12 mouse cellular contexts compared by ENCODE assay signal in the genomic region with DNA sequence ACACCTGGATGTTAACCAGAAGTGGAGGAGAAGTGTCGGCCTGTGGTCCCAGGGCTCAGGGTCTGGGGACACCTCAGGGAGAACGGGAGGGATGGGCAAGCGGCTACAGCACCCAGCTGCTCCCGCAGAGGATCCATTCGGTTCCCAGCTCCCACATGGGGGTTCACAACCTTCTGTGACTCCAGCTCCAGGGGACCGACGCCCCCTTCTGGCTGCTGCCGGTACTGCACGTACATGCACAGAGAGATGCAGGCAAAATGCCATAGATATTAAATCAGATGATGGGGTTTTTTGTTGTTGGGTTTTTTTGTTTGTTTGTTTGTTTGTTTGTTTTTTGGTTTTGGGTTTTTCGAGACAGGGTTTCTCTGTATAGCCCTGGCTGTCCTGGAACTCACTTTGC. TPM values are rescaled to one million over a fixed set of nuclear protein-coding genes. Genes with fewer than 3 reads are reported as not detected.
DNase-seq lines count a peak whose midpoint lies in the region; ATAC-seq and TF ChIP-seq lines count a peak whose summit lies in the region.
"Had no signal": no experiment of that assay in that cellular context is flagged by ENCODE, and none has a peak within 500 bp of the region (broad histone marks: within the 10 kb centered on the region; RNA-seq: fewer than 3 reads in every experiment).

No protein-coding gene starts in this region.

- peak; percentile 58 for DNase-seq in adrenal gland, postnatal 10 days
- DNase-seq in adrenal gland, postnatal 25 days, result no peak
- DNase-seq in kidney, postnatal 4 days, result peak; percentile 54 to 65
- no peak for DNase-seq in kidney, adult 8-10 months
- DNase-seq in A20 (ENCODE audit: low read depth, low spot score), result peak; percentile 34
- no peak for DNase-seq in frontal cortex, postnatal 25 days (ENCODE audit: low spot score in 2 of 2)
- DNase-seq: right cerebral cortex, postnatal 14 days had no signal

- TF ChIP-seq POLR2A in embryonic fibroblast, embryonic 13.5 days (IDR thresholded peaks at IDR 0.05; ENCODE audit: low read depth, low read length), result no peak

- ATAC-seq in erythroblast, adult 5-6 weeks (replicated peaks; ENCODE audit: low FRiP score, poor library complexity, severe bottlenecking), result no peak

- no peaks in the 10 kb centered on the region for H3K4me1 ChIP-seq in embryonic fibroblast, embryonic 13.5 days (ENCODE audit: control insufficient read depth, insufficient read depth, low read length)
- H3K4me1 ChIP-seq: limb, embryonic 15.5 days had no signal

- no peak overlapping the region for H3K4me3 ChIP-seq in embryonic fibroblast, embryonic 13.5 days (ENCODE audit: insufficient read depth, low read length)
- H3K4me3 ChIP-seq: heart, embryonic 10.5 days; kidney, embryonic 15.5 days; limb, embryonic 15.5 days had no signal

- H3K27ac ChIP-seq in embryonic fibroblast, embryonic 13.5 days (ENCODE audit: insufficient read depth, low read length), result no peak overlapping the region
- H3K27ac ChIP-seq: heart, embryonic 10.5 days; kidney, embryonic 15.5 days; limb, embryonic 15.5 days had no signal

- peak; percentile 56; the same call in 1 of the 2 replicates for TF ChIP-seq CTCF in embryonic fibroblast, embryonic 13.5 days (IDR thresholded peaks at IDR 0.05; ENCODE audit: borderline replicate concordance, insufficient read depth, low read length)

RNA-seq across cellular contexts. Expression of a gene that starts 9.7 kb away (rescaled TPM):
- 10 to 100 TPM; 19.6 to 21.8 TPM for total RNA-seq in adrenal gland, postnatal 10 days (2021)
- 18.3 and 21.7 TPM in 2 replicates for total RNA-seq in adrenal gland, postnatal 25 days (2021)
- 39.1 and 40.4 TPM in 2 replicates for polyA plus RNA-seq in embryonic fibroblast, embryonic 13.5 days (2011; ENCODE audit: insufficient read length, low read depth, missing spikeins)
- 1.5 TPM in 1 of 2 replicates, not detected in the other for total RNA-seq in erythroblast, adult 5-6 weeks (2015; ENCODE audit: low replicate concordance)
- 0.51 and 0.70 TPM in 2 replicates for total RNA-seq in erythroblast, adult 5-6 weeks (2017; ENCODE audit: low replicate concordance)

RNA-seq across cellular contexts. Expression of a gene that starts 21.5 kb away (rescaled TPM):
- total RNA-seq in adrenal gland, postnatal 10 days (2021), result under 1 TPM in 1 of 2 experiments, not detected in 1; 0.12 TPM
- 0.15 TPM in 1 of 2 replicates, not detected in the other for total RNA-seq in adrenal gland, postnatal 25 days (2021)
- not detected in 2 replicates for polyA plus RNA-seq in embryonic fibroblast, embryonic 13.5 days (2011; ENCODE audit: insufficient read length, low read depth, missing spikeins)
- not detected in 2 replicates for total RNA-seq in erythroblast, adult 5-6 weeks (2015; ENCODE audit: low replicate concordance)
- not detected in 2 replicates for total RNA-seq in erythroblast, adult 5-6 weeks (2017; ENCODE audit: low replicate concordance)

RNA-seq across cellular contexts. Expression of a gene that starts 21.6 kb away (rescaled TPM):
- 100 to 1,000 TPM; 103 to 113 TPM for total RNA-seq in adrenal gland, postnatal 10 days (2021)
- total RNA-seq in adrenal gland, postnatal 25 days (2021), result 127 and 139 TPM in 2 replicates
- polyA plus RNA-seq in embryonic fibroblast, embryonic 13.5 days (2011; ENCODE audit: insufficient read length, low read depth, missing spikeins), result 83.3 and 99.1 TPM in 2 replicates
- 11.9 and 38.4 TPM in 2 replicates for total RNA-seq in erythroblast, adult 5-6 weeks (2015; ENCODE audit: low replicate concordance)
- 10.5 and 21.3 TPM in 2 replicates for total RNA-seq in erythroblast, adult 5-6 weeks (2017; ENCODE audit: low replicate concordance)

RNA-seq across cellular contexts. Expression of a gene that starts 28.9 kb away (rescaled TPM):
- total RNA-seq in adrenal gland, postnatal 10 days (2021), result 1,000 to 10,000 TPM; 1,321 to 1,365 TPM
- 728 and 779 TPM in 2 replicates for total RNA-seq in adrenal gland, postnatal 25 days (2021)
- polyA plus RNA-seq in embryonic fibroblast, embryonic 13.5 days (2011; ENCODE audit: insufficient read length, low read depth, missing spikeins), result 182 and 231 TPM in 2 replicates
- 38.2 and 42.4 TPM in 2 replicates for total RNA-seq in erythroblast, adult 5-6 weeks (2015; ENCODE audit: low replicate concordance)
- 56.0 and 60.8 TPM in 2 replicates for total RNA-seq in erythroblast, adult 5-6 weeks (2017; ENCODE audit: low replicate concordance)

RNA-seq across cellular contexts. Expression of a gene that starts 29.5 kb away (rescaled TPM):
- total RNA-seq in adrenal gland, postnatal 10 days (2021), result 10 to 100 TPM in 1 of 2 experiments, 1 to 10 TPM in 1; 7.6 to 18.7 TPM
- total RNA-seq in adrenal gland, postnatal 25 days (2021), result 8.9 and 10.4 TPM in 2 replicates
- polyA plus RNA-seq in embryonic fibroblast, embryonic 13.5 days (2011; ENCODE audit: insufficient read length, low read depth, missing spikeins), result 22.9 and 30.1 TPM in 2 replicates
- total RNA-seq in erythroblast, adult 5-6 weeks (2015; ENCODE audit: low replicate concordance), result 0.21 and 0.77 TPM in 2 replicates
- 0.17 TPM in 1 of 2 replicates, not detected in the other for total RNA-seq in erythroblast, adult 5-6 weeks (2017; ENCODE audit: low replicate concordance)

Comparison
In these comparisons a context has a peak if more than half of its experiments do, and no peak if none do; other contexts are left out.
1. DNase-seq: peak in adrenal gland, postnatal 10 days (single experiment), kidney, postnatal 4 days (2 of 2) and A20 (single experiment); none in adrenal gland, postnatal 25 days (single experiment), kidney, adult 8-10 months (0 of 2) and frontal cortex, postnatal 25 days (0 of 2).